Mouse (Mus musculus): ENCODE measurements around the gene Coro1a. TPM values are rescaled to one million over a fixed set of nuclear protein-coding genes. Genes with fewer than 3 reads are reported as not detected.

Coro1a gene
- 100 to 1,000 TPM; 164 to 185 TPM for total RNA-seq (2021)
- long read RNA-seq, experiment 1, transcript Coro1a-201 (11 exons, 1,660 nt): major isoform, 58 of 92 reads
- long read RNA-seq, experiment 1, partial matches to known transcripts: 10 of 92 reads
- long read RNA-seq, experiment 1, other reads (novel, unspliced or antisense): 24 of 92 reads
- long read RNA-seq, experiment 2, transcript Coro1a-201 (11 exons, 1,660 nt): major isoform, 48 of 85 reads
- long read RNA-seq, experiment 2, partial matches to known transcripts: 16 of 85 reads
- long read RNA-seq, experiment 2, other reads (novel, unspliced or antisense): 20 of 85 reads

DNA sequence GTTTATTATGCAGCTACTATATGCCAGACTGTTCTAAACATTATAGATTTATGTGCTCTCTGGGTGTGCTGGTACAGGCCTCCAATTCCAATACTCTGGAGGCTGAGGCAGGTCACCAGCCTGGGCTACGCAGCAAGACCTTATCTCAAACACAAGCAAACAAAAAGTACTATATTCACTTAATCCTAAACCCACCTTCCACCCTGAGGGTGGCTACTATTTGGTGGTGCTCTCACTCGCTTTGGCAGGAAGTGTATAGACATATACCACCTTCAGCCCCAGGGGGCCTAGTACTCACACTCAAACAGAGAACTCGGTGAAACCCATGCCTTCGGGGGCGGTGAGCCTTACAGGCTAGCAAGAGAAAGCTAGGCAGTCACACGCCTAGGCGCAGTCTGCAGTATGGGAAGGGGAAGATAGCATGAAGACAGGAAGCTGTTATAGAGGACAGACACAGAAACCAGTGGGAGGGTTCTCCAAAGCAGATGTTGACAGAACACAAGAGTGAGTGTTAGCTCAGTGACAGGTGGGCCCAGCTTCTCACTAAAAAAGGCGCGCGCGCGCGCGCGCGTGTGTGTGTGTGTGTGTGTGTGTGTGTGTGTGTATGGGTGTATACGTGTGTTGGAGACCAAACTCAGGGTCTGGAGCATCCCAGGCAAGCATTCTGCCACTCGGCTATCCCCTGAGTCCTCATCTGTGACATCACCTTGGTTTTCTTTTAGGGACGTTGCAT is at the start of gene Coro1a:
Gene Coro1a (minus strand): TSS at position 346 of the 733 bp plus-strand sequence.
- no peak for TF ChIP-seq CTCF (IDR thresholded peaks at IDR 0.05)
- Histone ChIP-seq H3K27ac (no peak within 1 kb of the TSS), H3K4me3 (no peak within 1 kb of the TSS)
- no peak for DNase-seq (ENCODE audit: extremely low spot score in 1 of 2, low spot score in 2 of 2)
- intact Hi-C loops (cut with DNase I): no loop called here

- intact Hi-C loops (cut with DNase I): no loop called here
- Histone ChIP-seq H3K4me3 (no peak overlapping the region), H3K27ac (no peak overlapping the region)
- peak; percentile 96 for TF ChIP-seq CTCF (IDR thresholded peaks at IDR 0.05)
- DNase-seq (ENCODE audit: extremely low spot score in 1 of 2, low spot score in 2 of 2): peak; percentile 65 to 72
These were observed 47.3 kb upstream of the Coro1a start for GRCm38 (mm10) chr7:126754866-126755265.

DNA sequence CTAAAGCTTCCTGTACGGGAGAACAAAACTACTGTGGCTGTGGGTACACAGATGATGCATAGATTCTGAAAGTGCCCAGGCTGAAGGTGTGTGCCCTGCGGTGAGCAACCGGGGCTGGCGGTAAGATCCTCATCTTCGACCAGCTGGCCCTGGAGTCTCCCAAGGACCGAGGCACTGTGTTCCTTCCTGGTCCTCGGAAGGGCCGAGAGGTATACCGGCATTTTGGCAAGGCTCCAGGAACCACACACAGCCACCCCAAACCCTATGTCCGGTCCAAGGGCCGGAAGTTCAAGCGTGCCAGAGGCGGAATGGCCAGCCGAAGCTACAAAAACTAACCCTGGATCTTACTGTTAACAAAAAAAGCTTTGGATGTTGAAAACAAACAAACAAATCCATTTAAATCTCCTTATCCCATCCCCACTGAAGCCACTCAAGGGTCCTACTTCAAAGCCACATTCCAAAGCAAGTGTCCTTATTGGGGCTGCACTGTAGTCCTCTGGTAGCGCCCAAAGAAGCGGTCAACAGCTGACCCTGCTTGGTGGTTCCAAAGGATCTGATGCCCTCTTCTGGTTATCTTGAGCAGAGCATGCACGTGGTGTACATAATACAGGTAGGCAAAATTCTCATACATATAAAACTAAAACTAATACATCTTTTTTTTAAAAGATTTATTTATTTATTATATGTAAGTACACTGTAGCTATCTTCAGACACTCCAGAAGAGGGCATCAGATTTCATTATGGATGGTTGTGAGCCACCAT is 42.2 kb upstream of the Coro1a start:
- no peak for DNase-seq (ENCODE audit: extremely low spot score in 1 of 2, low spot score in 2 of 2)
- no peak overlapping the region for H3K27ac ChIP-seq
- TF ChIP-seq CTCF (IDR thresholded peaks at IDR 0.05): peak; percentile 21; the same call in 1 of the 2 replicates
- intact Hi-C loops (cut with DNase I): no loop called here
- no peak overlapping the region for H3K4me3 ChIP-seq

- H3K27ac ChIP-seq: no peak overlapping the region
- no peak for DNase-seq (ENCODE audit: extremely low spot score in 1 of 2, low spot score in 2 of 2)
- intact Hi-C loops (cut with DNase I): no loop called here
- no peak for TF ChIP-seq CTCF (IDR thresholded peaks at IDR 0.05)
- no peak overlapping the region for H3K4me3 ChIP-seq
These were observed 41.2 kb upstream of the Coro1a start for GRCm38 (mm10) chr7:126748824-126749223.

DNA sequence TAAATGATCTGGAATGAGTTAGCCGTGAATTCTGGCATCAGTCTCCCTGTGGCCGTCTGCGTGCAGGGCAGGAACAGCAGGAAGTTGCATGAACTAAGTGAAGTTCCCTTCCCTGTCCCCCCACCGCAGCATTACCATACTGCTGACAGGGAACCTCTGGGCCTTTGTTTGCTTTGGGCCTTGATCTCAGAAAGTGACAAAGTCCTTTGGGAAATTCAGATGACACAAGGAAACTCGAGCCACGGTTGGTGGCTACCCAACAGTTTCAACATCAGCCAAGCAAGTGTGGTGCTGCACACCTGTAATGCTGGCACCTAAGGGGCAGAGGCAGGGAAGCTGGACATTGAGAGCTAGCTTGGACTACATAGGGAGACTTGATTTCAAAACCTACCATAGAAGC is 39.2 kb upstream of the Coro1a start:
- no peak for TF ChIP-seq CTCF (IDR thresholded peaks at IDR 0.05)
- DNase-seq (ENCODE audit: extremely low spot score in 1 of 2, low spot score in 2 of 2): no peak
- intact Hi-C loops (cut with DNase I): no loop called here
- Histone ChIP-seq H3K27ac (no peak overlapping the region), H3K4me3 (no peak overlapping the region)

DNA sequence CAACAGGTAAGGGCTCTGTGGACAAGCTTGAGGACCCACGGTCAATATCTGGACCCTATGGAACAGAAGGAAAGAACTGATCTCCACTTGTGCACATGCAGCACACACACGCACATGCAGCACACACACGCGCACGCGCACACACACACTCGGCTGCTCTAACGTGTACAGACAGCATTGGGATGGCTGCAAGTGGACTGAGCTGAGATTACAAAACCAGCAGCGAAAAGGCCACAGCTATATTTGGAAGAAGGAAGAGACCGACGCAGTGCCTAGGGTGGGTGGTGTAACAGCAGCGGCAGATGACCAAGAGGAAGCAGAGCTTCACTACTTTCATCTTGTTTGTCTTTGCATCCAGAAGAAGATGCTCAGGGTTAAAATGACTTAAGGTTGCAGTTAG is 38.5 kb upstream of the Coro1a start:
- intact Hi-C loops (cut with DNase I): no loop called here
- Histone ChIP-seq H3K4me3 (no peak overlapping the region), H3K27ac (peak overlapping the region; percentile 25; the same call in 1 of the 2 replicates)
- no peak for DNase-seq (ENCODE audit: extremely low spot score in 1 of 2, low spot score in 2 of 2)
- no peak for TF ChIP-seq CTCF (IDR thresholded peaks at IDR 0.05)

- DNase-seq (ENCODE audit: extremely low spot score in 1 of 2, low spot score in 2 of 2): no peak
- no peak overlapping the region for H3K4me3 ChIP-seq
- no peak for TF ChIP-seq CTCF (IDR thresholded peaks at IDR 0.05)
- H3K27ac ChIP-seq: no peak overlapping the region
- intact Hi-C loops (cut with DNase I): loop anchor here (5.0 kb wide), 1 partner anchor 40 kb away; no protein-coding TSS in a partner anchor
These were observed 34.4 kb upstream of the Coro1a start for GRCm38 (mm10) chr7:126741964-126742482.

GRCm38 (mm10) chr7:126741452-126741851 is 33.9 kb upstream of the Coro1a start:
- no peak for DNase-seq (ENCODE audit: extremely low spot score in 1 of 2, low spot score in 2 of 2)
- Histone ChIP-seq H3K4me3 (no peak overlapping the region), H3K27ac (no peak overlapping the region)
- intact Hi-C loops (cut with DNase I): loop anchor here (5.0 kb wide), 1 partner anchor 39 kb away; no protein-coding TSS in a partner anchor
- TF ChIP-seq CTCF (IDR thresholded peaks at IDR 0.05): no peak

- no peak overlapping the region for H3K27ac ChIP-seq
- intact Hi-C loops (cut with DNase I): loop anchor here (5.0 kb wide), 1 partner anchor 39 kb away; no protein-coding TSS in a partner anchor
- no peak for TF ChIP-seq CTCF (IDR thresholded peaks at IDR 0.05)
- DNase-seq (ENCODE audit: extremely low spot score in 1 of 2, low spot score in 2 of 2): no peak
- no peak overlapping the region for H3K4me3 ChIP-seq
These were observed 33.4 kb upstream of the Coro1a start for GRCm38 (mm10) chr7:126740977-126741376.

- intact Hi-C loops (cut with DNase I): loop anchor here (5.0 kb wide), 1 partner anchor 38 kb away; no protein-coding TSS in a partner anchor
- Histone ChIP-seq H3K27ac (peak overlapping the region; percentile 75), H3K4me3 (no peak overlapping the region)
- DNase-seq (ENCODE audit: extremely low spot score in 1 of 2, low spot score in 2 of 2): no peak
- no peak for TF ChIP-seq CTCF (IDR thresholded peaks at IDR 0.05)
These were observed 32.6 kb upstream of the Coro1a start for GRCm38 (mm10) chr7:126740132-126740735.

- peak in 1 of 2 experiments; percentile 78 for DNase-seq (ENCODE audit: extremely low spot score in 1 of 2, low spot score in 2 of 2)
- intact Hi-C loops (cut with DNase I): loop anchor here (1.0 kb wide), 1 partner anchor 23 kb away; no protein-coding TSS in a partner anchor
- H3K4me3 ChIP-seq: no peak overlapping the region
These were observed 32.0 kb upstream of the Coro1a start for GRCm38 (mm10) chr7:126739551-126739950.

More at GRCm38 (mm10) chr7:126739551-126739950, 32.0 kb upstream of the Coro1a start:
- no peak for TF ChIP-seq CTCF (IDR thresholded peaks at IDR 0.05)
- peak overlapping the region; percentile 75 for H3K27ac ChIP-seq
